Mouse (Mus musculus): Measurements from ENCODE around the gene Arl4c.

DNA sequence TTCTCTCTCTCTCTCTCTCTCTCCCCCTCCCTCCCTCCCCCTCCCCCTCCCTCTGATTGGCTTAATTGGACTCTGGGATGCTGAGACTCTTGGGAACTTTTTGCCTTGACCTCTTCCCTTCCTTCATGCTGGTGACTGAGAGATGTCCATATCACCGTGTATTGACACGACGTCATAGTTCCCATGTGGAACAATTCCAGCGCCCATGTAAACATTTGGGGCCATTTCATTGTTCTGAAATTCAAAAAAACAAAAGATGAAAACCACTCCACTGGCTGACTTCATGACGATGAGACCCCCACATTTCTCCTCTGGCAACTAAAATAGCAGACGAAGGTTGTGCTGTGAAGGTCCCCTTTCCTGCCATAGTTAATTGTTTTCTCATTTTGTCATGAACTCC lies 69.2 kb downstream of the Arl4c start:
- TF ChIP-seq CTCF (IDR thresholded peaks at IDR 0.05; ENCODE audit: insufficient read depth, low read length): no peak
- TF ChIP-seq POLR2A (IDR thresholded peaks at IDR 0.05; ENCODE audit: borderline replicate concordance, extremely low read depth, low read depth, low read length): no peak

Data from lung, adult 2 months (tissue).